Mouse (Mus musculus) hindbrain, embryonic 16.5 days (tissue): ENCODE data around the gene Impg2. TPM values are rescaled to one million over a fixed set of nuclear protein-coding genes. Genes with fewer than 3 reads are reported as not detected.

Experiments
- ATAC-seq: fragments of 200-750 bp; cut with Nextera tagmentation; 2 replicates; pipeline ENCODE4 v1.8.0; 2017; ENCODE audit warnings: moderate TSS enrichment, moderate library complexity
- H3K27ac ChIP-seq: fragments of 300-500 bp; sonication (generic); 2 replicates; pipeline ENCODE4 v1.5.1; 2014; ENCODE audit warnings: low read depth, mild to moderate bottlenecking, control low read depth, low read length, moderate library complexity
- H3K27me3 ChIP-seq: fragments of 300-500 bp; sonication (generic); replicated peaks from 2 replicates; pipeline ENCODE4 v1.6.1; 2014; ENCODE audit warnings: low read length; ENCODE audit not compliant: control insufficient read depth, insufficient read depth
- H3K36me3 ChIP-seq: fragments of 300-500 bp; sonication (generic); 2 replicates; pipeline ENCODE4 v1.6.1; 2014; ENCODE audit warnings: mild to moderate bottlenecking, low read length, moderate library complexity, mixed read lengths; ENCODE audit not compliant: control insufficient read depth, insufficient read depth
- H3K4me1 ChIP-seq: fragments of 300-500 bp; sonication (generic); 2 replicates; pipeline ENCODE4 v1.6.1; 2014; ENCODE audit warnings: low read depth, low read length; ENCODE audit not compliant: control insufficient read depth, insufficient read depth
- H3K4me2 ChIP-seq: fragments of 300-500 bp; sonication (generic); 2 replicates; pipeline ENCODE4 v1.6.1; 2014; ENCODE audit warnings: mild to moderate bottlenecking, low read length, control low read depth, moderate library complexity
- H3K4me3 ChIP-seq: fragments of 300-500 bp; sonication (generic); 2 replicates; pipeline ENCODE4 v1.5.1; 2014; ENCODE audit warnings: mild to moderate bottlenecking, low read length, control low read depth, moderate library complexity
- H3K9ac ChIP-seq: fragments of 300-500 bp; sonication (generic); 2 replicates; pipeline ENCODE4 v1.6.1; 2014; ENCODE audit warnings: low read depth, mild to moderate bottlenecking, control low read depth, low read length, moderate library complexity
- H3K9me3 ChIP-seq: fragments of 300-500 bp; sonication (generic); 2 replicates; pipeline ENCODE4 v1.6.1; 2014; ENCODE audit warnings: mild to moderate bottlenecking, low read length, moderate library complexity; ENCODE audit not compliant: control insufficient read depth
- WGBS: fragments of 180-500 bp; shearing (Covaris S2); extraction: QIAGEN DNeasy Blood & Tissue Kit; methylation state at CpG from one replicate; pipeline ENCODE4 v1.1.7; 2014; 5-methylcytosine and 5-hydroxymethylcytosine counted together
- polyA plus RNA-seq: library from polyadenylated mRNA; unstranded; fragments of >200 nt; fragmentation: Nextera tagmentation; extraction: Ambion mirVana; gene quantifications from 2 replicates; pipeline ENCODE4 v1.2.1, GENCODE M21; 2015

The Impg2 gene
- polyA plus RNA-seq, result 0.11 and 0.14 TPM in 2 replicates

DNA sequence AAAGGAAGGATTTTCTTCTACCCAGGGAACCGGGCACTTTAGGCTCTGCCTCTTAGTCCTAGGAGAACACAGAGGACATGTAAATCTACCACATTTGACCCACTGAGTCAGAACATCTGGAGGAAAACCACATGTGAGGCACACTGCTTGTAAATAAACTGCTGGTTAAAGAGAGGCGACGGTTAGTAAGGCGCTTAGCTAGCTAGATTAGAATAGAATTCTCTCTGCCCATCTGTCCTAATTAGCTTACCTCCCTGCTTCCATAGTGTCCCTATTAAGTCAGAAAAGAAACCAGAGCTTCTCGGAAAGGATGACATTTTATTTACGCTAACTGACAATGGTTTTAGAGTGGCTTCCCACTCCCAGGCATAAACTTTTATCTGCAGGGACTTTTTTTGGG, at the start of gene Impg2:
Impg2 (plus strand) TSS at position 263 of the 400 bp plus-strand sequence.
- 64% methylated on average over 6 of the region's 6 CpGs for WGBS
- H3K4me1 ChIP-seq, result no peaks in the 10 kb centered on the region
- H3K36me3 ChIP-seq, result no peaks in the 10 kb centered on the region
- no peaks in the 10 kb centered on the region for H3K27me3 ChIP-seq
- no peak within 1 kb of the TSS for H3K9ac ChIP-seq
- no peaks in the 10 kb centered on the region for H3K9me3 ChIP-seq
- ATAC-seq, result no peak
- no peak within 1 kb of the TSS for H3K27ac ChIP-seq
- H3K4me3 ChIP-seq, result no peak within 1 kb of the TSS
- H3K4me2 ChIP-seq, result no peak within 1 kb of the TSS

GRCm38 (mm10) chr16:56163466-56163865, 40.6 kb upstream of the Impg2 start:
- H3K36me3 ChIP-seq, result peaks cover 9% of the 10 kb centered on the region; the same call in 1 of the 2 replicates
- H3K27me3 ChIP-seq, result no peaks in the 10 kb centered on the region
- H3K4me1 ChIP-seq, result no peaks in the 10 kb centered on the region
- no peak overlapping the region for H3K9ac ChIP-seq
- no peaks in the 10 kb centered on the region for H3K9me3 ChIP-seq
- no peak overlapping the region for H3K4me3 ChIP-seq
- no peak overlapping the region for H3K4me2 ChIP-seq
- no peak overlapping the region for H3K27ac ChIP-seq
- ATAC-seq, result no peak
- 93% methylated on average over 7 of the region's 7 CpGs for WGBS

DNA sequence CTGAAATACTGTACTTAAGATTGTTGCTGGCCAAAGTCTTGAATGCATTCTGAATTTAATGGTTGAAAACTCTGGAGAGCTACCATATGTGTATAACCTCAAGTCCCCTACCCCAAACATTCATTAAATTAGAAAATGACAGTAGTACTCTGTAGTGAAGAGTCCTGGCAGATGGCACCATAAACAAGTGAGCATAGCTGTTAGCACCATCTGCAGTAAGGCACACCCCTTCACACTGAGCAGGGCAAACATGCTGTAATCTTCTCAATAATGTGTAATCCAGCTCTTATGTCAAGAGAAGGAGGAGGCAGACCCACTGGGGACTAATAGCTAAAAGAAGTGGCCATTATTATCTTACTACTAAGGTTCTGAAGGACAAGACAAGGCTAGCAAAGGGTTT, 33.9 kb upstream of the Impg2 start:
- no peak overlapping the region for H3K27ac ChIP-seq
- no peaks in the 10 kb centered on the region for H3K9me3 ChIP-seq
- no peak overlapping the region for H3K4me2 ChIP-seq
- H3K27me3 ChIP-seq, result no peaks in the 10 kb centered on the region
- peak; percentile 50; the same call in 1 of the 2 replicates for ATAC-seq
- H3K4me3 ChIP-seq, result no peak overlapping the region
- H3K4me1 ChIP-seq, result no peaks in the 10 kb centered on the region
- no peak overlapping the region for H3K9ac ChIP-seq
- peaks cover 5% of the 10 kb centered on the region; the same call in 1 of the 2 replicates for H3K36me3 ChIP-seq

- Histone ChIP-seq H3K27me3 (no peaks in the 10 kb centered on the region), H3K9ac (no peak overlapping the region), H3K9me3 (no peaks in the 10 kb centered on the region), H3K4me1 (no peaks in the 10 kb centered on the region), H3K36me3 (peaks cover 10% of the 10 kb centered on the region), H3K4me3 (no peak overlapping the region), H3K27ac (no peak overlapping the region), H3K4me2 (no peak overlapping the region)
- ATAC-seq, result peak; percentile 42; the same call in 1 of the 2 replicates
- WGBS, result 60% methylated on average over 8 of the region's 8 CpGs
Observed at GRCm38 (mm10) chr16:56175867-56176581, 28.1 kb upstream of the Impg2 start.

DNA sequence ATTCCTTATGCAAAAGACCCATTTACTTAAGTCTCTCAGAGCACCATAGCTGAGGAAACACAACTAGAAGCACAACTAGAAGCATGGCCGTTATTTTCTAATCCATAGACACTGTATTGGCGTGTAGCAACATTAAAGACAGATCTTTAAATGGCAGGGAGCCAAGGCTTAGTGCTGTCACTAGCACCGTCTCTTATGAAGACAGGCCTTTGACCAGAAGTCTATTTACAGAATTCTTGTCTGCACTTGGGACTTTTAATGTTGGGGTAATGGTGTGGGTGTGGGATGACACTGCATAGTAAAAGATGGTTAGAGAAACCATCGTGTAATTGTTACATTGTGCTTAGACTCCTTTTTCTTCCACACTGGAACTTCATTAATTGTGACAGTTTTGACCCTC, 17.2 kb upstream of the Impg2 start:
- ATAC-seq, result no peak
- Histone ChIP-seq H3K4me1 (no peaks in the 10 kb centered on the region), H3K27ac (no peak overlapping the region), H3K9ac (no peak overlapping the region), H3K36me3 (peaks cover 18% of the 10 kb centered on the region), H3K4me2 (no peak overlapping the region), H3K4me3 (no peak overlapping the region), H3K27me3 (no peaks in the 10 kb centered on the region), H3K9me3 (no peaks in the 10 kb centered on the region)
- 82% methylated on average over 4 of the region's 4 CpGs for WGBS

DNA sequence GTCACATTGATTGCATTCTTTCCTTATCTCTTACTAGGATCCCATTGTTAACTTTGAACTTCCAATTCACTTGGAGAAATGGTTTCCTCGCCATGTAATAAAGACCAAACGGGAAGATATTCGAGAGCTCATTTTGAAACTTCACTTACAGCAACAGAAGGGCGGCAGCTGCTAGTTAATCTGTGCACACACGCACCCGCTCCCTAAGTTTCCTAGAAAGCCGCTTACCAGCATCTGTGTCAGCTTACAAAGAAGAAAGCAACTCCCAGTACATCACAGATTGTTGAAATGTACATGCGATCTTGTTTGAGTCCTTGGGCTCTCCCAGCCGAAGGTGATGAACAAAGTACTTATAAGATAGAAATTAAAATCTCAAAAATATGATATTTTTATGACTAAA, 15.9 kb upstream of the Impg2 start:
- 86% methylated on average over 9 of the region's 9 CpGs for WGBS

GRCm38 (mm10) chr16:56212740-56213139, 8.6 kb downstream of the Impg2 start:
- no peaks in the 10 kb centered on the region for H3K27me3 ChIP-seq
- no peak overlapping the region for H3K4me2 ChIP-seq
- no peak for ATAC-seq
- no peak overlapping the region for H3K4me3 ChIP-seq
- no peaks in the 10 kb centered on the region for H3K36me3 ChIP-seq
- no peak overlapping the region for H3K9ac ChIP-seq
- no peaks in the 10 kb centered on the region for H3K9me3 ChIP-seq
- H3K4me1 ChIP-seq, result no peaks in the 10 kb centered on the region
- H3K27ac ChIP-seq, result no peak overlapping the region
- 64% methylated on average over 3 of the region's 3 CpGs for WGBS

More for the DNA sequence above, 15.9 kb upstream of the Impg2 start:
- H3K4me1 ChIP-seq, result no peaks in the 10 kb centered on the region
- no peak overlapping the region for H3K4me2 ChIP-seq
- H3K27ac ChIP-seq, result no peak overlapping the region
- H3K9ac ChIP-seq, result no peak overlapping the region
- H3K9me3 ChIP-seq, result no peaks in the 10 kb centered on the region
- ATAC-seq, result no peak
- H3K4me3 ChIP-seq, result no peak overlapping the region
- no peaks in the 10 kb centered on the region for H3K27me3 ChIP-seq
- H3K36me3 ChIP-seq, result peaks cover 12% of the 10 kb centered on the region

GRCm38 (mm10) chr16:56227686-56228085, 23.6 kb downstream of the Impg2 start:
- Histone ChIP-seq H3K27ac (no peak overlapping the region), H3K4me1 (no peaks in the 10 kb centered on the region), H3K9ac (no peak overlapping the region), H3K4me3 (no peak overlapping the region), H3K27me3 (no peaks in the 10 kb centered on the region), H3K36me3 (0 out of 2 replicates have a peak, but pooled peaks cover 2% of the 10 kb centered on the region), H3K4me2 (no peak overlapping the region), H3K9me3 (no peaks in the 10 kb centered on the region)
- ATAC-seq, result no peak

DNA sequence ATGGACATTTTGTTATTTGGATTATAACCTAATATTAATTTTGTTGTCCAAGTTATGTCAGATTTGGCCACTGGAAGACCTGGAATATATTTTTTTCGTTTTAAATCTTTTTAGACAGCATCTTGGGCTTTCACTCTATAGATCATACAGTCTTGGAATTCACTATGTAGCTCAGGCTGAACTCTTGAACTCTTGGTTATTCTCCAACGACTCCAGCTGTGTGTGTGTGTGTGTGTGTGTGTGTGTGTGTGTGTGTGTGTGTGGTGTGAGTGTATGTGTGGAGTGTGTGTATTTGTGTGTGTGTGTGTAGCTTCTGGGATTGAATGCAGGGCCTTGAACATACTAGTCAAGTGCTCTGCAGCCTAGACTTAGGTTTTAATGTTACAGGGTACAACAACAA, 25.3 kb downstream of the Impg2 start:
- 0 out of 2 replicates have a peak, but pooled peaks cover 2% of the 10 kb centered on the region for H3K36me3 ChIP-seq
- no peak overlapping the region for H3K4me3 ChIP-seq
- 53% methylated on average over 2 of the region's 2 CpGs for WGBS
- no peaks in the 10 kb centered on the region for H3K27me3 ChIP-seq
- H3K27ac ChIP-seq, result no peak overlapping the region
- no peaks in the 10 kb centered on the region for H3K9me3 ChIP-seq
- H3K4me2 ChIP-seq, result no peak overlapping the region
- H3K4me1 ChIP-seq, result no peaks in the 10 kb centered on the region
- ATAC-seq, result no peak
- no peak overlapping the region for H3K9ac ChIP-seq
